7 mouse cellular contexts compared by ENCODE assay signal in genomic region chr7:78286516-78287238, GRCm38 (mm10).
"Had no signal": no experiment of that assay in that cellular context is flagged by ENCODE, and none has a peak within 500 bp of the region (broad histone marks: within the 10 kb centered on the region; RNA-seq: fewer than 3 reads in every experiment).

No protein-coding gene starts in this region.

- DNase-seq: kidney, postnatal 4 days; lung, adult 2 months; lung, postnatal 4 days; midbrain, embryonic 14.5 days; right cerebral cortex, adult 18-20 months; right cerebral cortex, postnatal 25 days; thymus, postnatal 4 days had no signal
